Mouse (Mus musculus) heart, postnatal 0 days (tissue): ENCODE results near the gene Ndufs8.
"Not testable (repeated sequence)": the region's sequence is repeated elsewhere in the genome, so short reads cannot be mapped to it uniquely, and the experiment has no call there.

Source experiments
- CTCF ChIP-seq: IDR thresholded peaks from 2 replicates; pipeline ENCODE4 v1.5.1; 2016; ENCODE audit warnings: antibody characterized with exemption, control low read depth, low read depth
- EP300 ChIP-seq: IDR thresholded peaks from 2 replicates; pipeline ENCODE4 v1.6.1; 2016; ENCODE audit warnings: antibody characterized with exemption, low read depth

- not testable (repeated sequence) for TF ChIP-seq CTCF, EP300
Measured at GRCm38 (mm10) chr19:3957296-3958036, 44.9 kb upstream of the Ndufs8 start.
